Mouse (Mus musculus) B cell, adult 67 days (primary cell): ENCODE data around the gene H2al1c. TPM values are rescaled to one million over a fixed set of nuclear protein-coding genes. Genes with fewer than 3 reads are reported as not detected.

Source experiments
- total RNA-seq, 2 experiments: library from RNA; stranded (reverse); gene quantifications; 4 replicates each; pipeline ENCODE4 v1.2.4; 2023

H2al1c gene
- not detected for total RNA-seq

DNA sequence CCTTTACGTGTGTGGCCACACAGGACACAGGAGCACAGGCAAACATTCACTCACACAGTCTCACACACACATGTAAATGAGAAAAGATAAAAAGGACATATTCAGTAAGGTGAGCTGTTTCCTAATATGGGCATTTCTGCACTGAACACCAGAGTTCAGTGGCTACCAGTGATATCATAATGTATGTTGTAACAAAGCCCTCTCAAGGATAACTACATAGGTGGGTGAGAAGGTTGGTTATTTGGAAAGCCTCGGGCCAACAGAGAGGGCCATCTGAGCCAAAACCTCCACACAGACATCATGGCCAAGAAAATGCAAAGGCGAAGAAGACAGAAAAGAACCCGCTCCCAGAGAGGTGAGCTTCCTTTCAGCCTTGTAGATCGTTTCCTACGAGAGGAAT lies at the start of gene H2al1c:
H2al1c (plus strand) TSS at position 301 of the 400 bp plus-strand sequence.

DNA sequence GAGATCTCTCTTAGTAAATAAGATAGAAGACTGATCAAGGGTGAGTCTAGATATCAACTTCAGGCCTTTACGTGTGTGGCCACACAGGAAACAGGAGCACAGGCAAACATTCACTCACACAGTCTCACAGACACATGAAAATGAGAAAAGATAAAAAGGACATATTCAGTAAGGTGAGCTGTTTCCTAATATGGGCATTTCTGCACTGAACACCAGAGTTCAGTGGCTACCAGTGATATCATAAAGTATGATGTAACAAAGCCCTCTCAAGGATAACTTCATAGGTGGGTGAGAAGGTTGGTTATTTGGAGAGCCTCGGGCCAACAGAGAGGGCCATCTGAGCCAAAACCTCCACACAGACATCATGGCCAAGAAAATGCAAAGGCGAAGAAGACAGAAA lies 6.5 kb upstream of the H2al1c start, which contains the start of gene H2al1a:
H2al1a (plus strand) TSS at position 301 of the 400 bp plus-strand sequence.

DNA sequence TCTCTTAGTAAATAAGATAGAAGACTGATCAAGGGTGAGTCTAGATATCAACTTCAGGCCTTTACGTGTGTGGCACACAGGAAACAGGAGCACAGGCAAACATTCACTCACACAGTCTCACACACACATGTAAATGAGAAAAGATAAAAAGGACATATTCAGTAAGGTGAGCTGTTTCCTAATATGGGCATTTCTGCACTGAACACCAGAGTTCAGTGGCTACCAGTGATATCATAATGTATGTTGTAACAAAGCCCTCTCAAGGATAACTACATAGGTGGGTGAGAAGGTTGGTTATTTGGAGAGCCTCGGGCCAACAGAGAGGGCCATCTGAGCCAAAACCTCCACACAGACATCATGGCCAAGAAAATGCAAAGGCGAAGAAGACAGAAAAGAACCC lies 3.3 kb upstream of the H2al1c start, which contains the start of gene H2al1b:
H2al1b (plus strand) TSS at position 301 of the 400 bp plus-strand sequence.

DNA sequence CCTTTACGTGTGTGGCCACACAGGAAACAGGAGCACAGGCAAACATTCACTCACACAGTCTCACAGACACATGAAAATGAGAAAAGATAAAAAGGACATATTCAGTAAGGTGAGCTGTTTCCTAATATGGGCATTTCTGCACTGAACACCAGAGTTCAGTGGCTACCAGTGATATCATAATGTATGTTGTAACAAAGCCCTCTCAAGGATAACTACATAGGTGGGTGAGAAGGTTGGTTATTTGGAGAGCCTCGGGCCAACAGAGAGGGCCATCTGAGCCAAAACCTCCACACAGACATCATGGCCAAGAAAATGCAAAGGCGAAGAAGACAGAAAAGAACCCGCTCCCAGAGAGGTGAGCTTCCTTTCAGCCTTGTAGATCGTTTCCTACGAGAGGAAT lies 3.1 kb downstream of the H2al1c start, which contains the start of gene H2al1d:
H2al1d (plus strand) TSS at position 301 of the 400 bp plus-strand sequence.

DNA sequence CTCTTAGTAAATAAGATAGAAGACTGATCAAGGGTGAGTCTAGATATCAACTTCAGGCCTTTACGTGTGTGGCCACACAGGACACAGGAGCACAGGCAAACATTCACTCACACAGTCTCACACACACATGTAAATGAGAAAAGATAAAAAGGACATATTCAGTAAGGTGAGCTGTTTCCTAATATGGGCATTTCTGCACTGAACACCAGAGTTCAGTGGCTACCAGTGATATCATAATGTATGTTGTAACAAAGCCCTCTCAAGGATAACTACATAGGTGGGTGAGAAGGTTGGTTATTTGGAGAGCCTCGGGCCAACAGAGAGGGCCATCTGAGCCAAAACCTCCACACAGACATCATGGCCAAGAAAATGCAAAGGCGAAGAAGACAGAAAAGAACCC lies 6.2 kb downstream of the H2al1c start, which contains the start of gene H2al1e:
H2al1e (plus strand) TSS at position 301 of the 400 bp plus-strand sequence.

DNA sequence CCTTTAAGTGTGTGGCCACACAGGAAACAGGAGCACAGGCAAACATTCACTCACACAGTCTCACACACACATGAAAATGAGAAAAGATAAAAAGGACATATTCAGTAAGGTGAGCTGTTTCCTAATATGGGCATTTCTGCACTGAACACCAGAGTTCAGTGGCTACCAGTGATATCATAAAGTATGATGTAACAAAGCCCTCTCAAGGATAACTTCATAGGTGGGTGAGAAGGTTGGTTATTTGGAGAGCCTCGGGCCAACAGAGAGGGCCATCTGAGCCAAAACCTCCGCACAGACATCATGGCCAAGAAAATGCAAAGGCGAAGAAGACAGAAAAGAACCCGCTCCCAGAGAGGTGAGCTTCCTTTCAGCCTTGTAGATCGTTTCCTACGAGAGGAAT lies 9.4 kb downstream of the H2al1c start, which contains the start of gene H2al1f:
H2al1f (plus strand) TSS at position 301 of the 400 bp plus-strand sequence.

DNA sequence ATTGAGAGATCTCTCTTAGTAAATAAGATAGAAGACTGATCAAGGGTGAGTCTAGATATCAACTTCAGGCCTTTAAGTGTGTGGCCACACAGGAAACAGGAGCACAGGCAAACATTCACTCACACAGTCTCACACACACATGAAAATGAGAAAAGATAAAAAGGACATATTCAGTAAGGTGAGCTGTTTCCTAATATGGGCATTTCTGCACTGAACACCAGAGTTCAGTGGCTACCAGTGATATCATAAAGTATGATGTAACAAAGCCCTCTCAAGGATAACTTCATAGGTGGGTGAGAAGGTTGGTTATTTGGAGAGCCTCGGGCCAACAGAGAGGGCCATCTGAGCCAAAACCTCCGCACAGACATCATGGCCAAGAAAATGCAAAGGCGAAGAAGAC lies 12.5 kb downstream of the H2al1c start, which contains the start of gene H2al1g:
H2al1g (plus strand) TSS at position 301 of the 400 bp plus-strand sequence.

DNA sequence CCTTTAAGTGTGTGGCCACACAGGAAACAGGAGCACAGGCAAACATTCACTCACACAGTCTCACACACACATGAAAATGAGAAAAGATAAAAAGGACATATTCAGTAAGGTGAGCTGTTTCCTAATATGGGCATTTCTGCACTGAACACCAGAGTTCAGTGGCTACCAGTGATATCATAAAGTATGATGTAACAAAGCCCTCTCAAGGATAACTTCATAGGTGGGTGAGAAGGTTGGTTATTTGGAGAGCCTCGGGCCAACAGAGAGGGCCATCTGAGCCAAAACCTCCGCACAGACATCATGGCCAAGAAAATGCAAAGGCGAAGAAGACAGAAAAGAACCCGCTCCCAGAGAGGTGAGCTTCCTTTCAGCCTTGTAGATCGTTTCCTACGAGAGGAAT lies 15.7 kb downstream of the H2al1c start, which contains the start of gene H2al1h:
H2al1h (plus strand) TSS at position 301 of the 400 bp plus-strand sequence.

DNA sequence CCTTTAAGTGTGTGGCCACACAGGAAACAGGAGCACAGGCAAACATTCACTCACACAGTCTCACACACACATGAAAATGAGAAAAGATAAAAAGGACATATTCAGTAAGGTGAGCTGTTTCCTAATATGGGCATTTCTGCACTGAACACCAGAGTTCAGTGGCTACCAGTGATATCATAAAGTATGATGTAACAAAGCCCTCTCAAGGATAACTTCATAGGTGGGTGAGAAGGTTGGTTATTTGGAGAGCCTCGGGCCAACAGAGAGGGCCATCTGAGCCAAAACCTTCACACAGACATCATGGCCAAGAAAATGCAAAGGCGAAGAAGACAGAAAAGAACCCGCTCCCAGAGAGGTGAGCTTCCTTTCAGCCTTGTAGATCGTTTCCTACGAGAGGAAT lies 18.9 kb downstream of the H2al1c start, which contains the start of gene H2al1i:
H2al1i (plus strand) TSS at position 301 of the 400 bp plus-strand sequence.

DNA sequence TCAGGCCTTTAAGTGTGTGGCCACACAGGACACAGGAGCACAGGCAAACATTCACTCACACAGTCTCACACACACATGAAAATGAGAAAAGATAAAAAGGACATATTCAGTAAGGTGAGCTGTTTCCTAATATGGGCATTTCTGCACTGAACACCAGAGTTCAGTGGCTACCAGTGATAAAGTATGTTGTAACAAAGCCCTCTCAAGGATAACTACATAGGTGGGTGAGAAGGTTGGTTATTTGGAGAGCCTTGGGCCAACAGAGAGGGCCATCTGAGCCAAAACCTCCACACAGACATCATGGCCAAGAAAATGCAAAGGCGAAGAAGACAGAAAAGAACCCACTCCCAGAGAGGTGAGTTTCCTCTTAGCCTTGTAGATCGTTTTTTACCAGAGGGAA lies 22.1 kb downstream of the H2al1c start, which contains the start of gene H2al1j:
H2al1j (plus strand) TSS at position 301 of the 400 bp plus-strand sequence.

Other genes starting within 250 kb of the H2al1c start
- not detected for gene H2al1a, start 6.4 kb upstream of the H2al1c start, total RNA-seq
- gene H2al1b, start 3.2 kb upstream of the H2al1c start, total RNA-seq, result not detected
- gene H2al1d, start 3.2 kb downstream of the H2al1c start, total RNA-seq, result not detected
- gene H2al1e, start 6.3 kb downstream of the H2al1c start, total RNA-seq, result not detected
- not detected for gene H2al1f, start 9.5 kb downstream of the H2al1c start, total RNA-seq
- not detected for gene H2al1g, start 12.6 kb downstream of the H2al1c start, total RNA-seq
- gene H2al1h, start 15.8 kb downstream of the H2al1c start, total RNA-seq, result not detected
- gene H2al1i, start 19.0 kb downstream of the H2al1c start, total RNA-seq, result not detected
- gene H2al1j, start 22.2 kb downstream of the H2al1c start, total RNA-seq, result not detected